Mouse (Mus musculus) midbrain, embryonic 16.5 days (tissue): ENCODE measurements around the gene Artn. TPM values are rescaled to one million over a fixed set of nuclear protein-coding genes. Genes with fewer than 3 reads are reported as not detected.

Experiments
- ATAC-seq: fragments of 200-750 bp; cut with Nextera tagmentation; 2 replicates; pipeline ENCODE4 v1.8.0; 2017; ENCODE audit warnings: moderate TSS enrichment
- H3K27ac ChIP-seq: fragments of 300-500 bp; sonication (generic); 2 replicates; pipeline ENCODE4 v1.5.1; 2014; ENCODE audit warnings: mild to moderate bottlenecking, low read length, mixed read lengths
- H3K27me3 ChIP-seq: fragments of 300-500 bp; sonication (generic); 2 replicates; pipeline ENCODE4 v1.6.1; 2014; ENCODE audit warnings: low read depth, low read length, mixed read lengths; ENCODE audit not compliant: control insufficient read depth, insufficient read depth
- H3K36me3 ChIP-seq: fragments of 300-500 bp; sonication (generic); 2 replicates; pipeline ENCODE4 v1.6.1; 2014; ENCODE audit warnings: mild to moderate bottlenecking, low read length, moderate library complexity, mixed read lengths; ENCODE audit not compliant: control insufficient read depth, insufficient read depth
- H3K4me1 ChIP-seq: fragments of 300-500 bp; sonication (generic); 2 replicates; pipeline ENCODE4 v1.6.1; 2014; ENCODE audit warnings: mild to moderate bottlenecking, low read length, mixed read lengths; ENCODE audit not compliant: control insufficient read depth, insufficient read depth
- H3K4me2 ChIP-seq: fragments of 300-500 bp; sonication (generic); 2 replicates; pipeline ENCODE4 v1.6.1; 2014; ENCODE audit warnings: mild to moderate bottlenecking, low read length, mixed read lengths
- H3K4me3 ChIP-seq: fragments of 300-500 bp; sonication (generic); 2 replicates; pipeline ENCODE4 v1.5.1; 2014; ENCODE audit warnings: low read depth, mild to moderate bottlenecking, low read length, moderate library complexity, mixed read lengths
- H3K9ac ChIP-seq: fragments of 300-500 bp; sonication (generic); 2 replicates; pipeline ENCODE4 v1.6.1; 2014; ENCODE audit warnings: low read depth, low read length, mixed read lengths
- H3K9me3 ChIP-seq: fragments of 300-500 bp; sonication (generic); replicated peaks from 2 replicates; pipeline ENCODE4 v1.6.1; 2014; ENCODE audit warnings: mild to moderate bottlenecking, low read length, mixed read lengths; ENCODE audit not compliant: control insufficient read depth, poor library complexity, severe bottlenecking
- WGBS: fragments of 180-500 bp; shearing (Covaris S2); extraction: QIAGEN DNeasy Blood & Tissue Kit; methylation state at CpG from one replicate; pipeline ENCODE4 v1.1.7; 2014; 5-methylcytosine and 5-hydroxymethylcytosine counted together
- polyA plus RNA-seq: library from polyadenylated mRNA; unstranded; fragments of >200 nt; fragmentation: Nextera tagmentation; extraction: Ambion mirVana; gene quantifications from 2 replicates; pipeline ENCODE4 v1.2.1, GENCODE M21; 2015

Artn gene
- 0.75 and 0.92 TPM in 2 replicates for polyA plus RNA-seq

- H3K4me2 ChIP-seq: peak within 1 kb of the TSS; percentile 50
- H3K4me1 ChIP-seq: peaks cover 9% of the 10 kb centered on the region
- H3K36me3 ChIP-seq: peaks cover 2% of the 10 kb centered on the region; the same call in 1 of the 2 replicates
- peak within 1 kb of the TSS; percentile 23 for H3K4me3 ChIP-seq
- no peak within 1 kb of the TSS for H3K27ac ChIP-seq
- no peak for ATAC-seq
- H3K9me3 ChIP-seq: no peaks in the 10 kb centered on the region
- H3K27me3 ChIP-seq: peaks cover 31% of the 10 kb centered on the region
- H3K9ac ChIP-seq: peak within 1 kb of the TSS; percentile 38; the same call in 1 of the 2 replicates
- WGBS: under 1% methylated on average over 32 of the region's 33 CpGs
Measured at GRCm38 (mm10) chr4:117929391-117929881, at the start of gene Artn. Gene Artn, minus strand, starts transcription at chr4:117929763.

GRCm38 (mm10) chr4:117979181-117979580 lies 49.6 kb upstream of the Artn start:
- Histone ChIP-seq H3K9me3 (no peaks in the 10 kb centered on the region), H3K4me3 (no peak overlapping the region), H3K4me2 (no peak overlapping the region), H3K27me3 (no peaks in the 10 kb centered on the region), H3K36me3 (no peaks in the 10 kb centered on the region), H3K27ac (no peak overlapping the region), H3K4me1 (no peaks in the 10 kb centered on the region), H3K9ac (no peak overlapping the region)
- no peak for ATAC-seq
- 96% methylated on average over 4 of the region's 4 CpGs for WGBS

- Histone ChIP-seq H3K4me2 (no peak overlapping the region), H3K4me1 (no peaks in the 10 kb centered on the region), H3K27ac (no peak overlapping the region), H3K9ac (no peak overlapping the region), H3K4me3 (no peak overlapping the region), H3K36me3 (no peaks in the 10 kb centered on the region), H3K27me3 (no peaks in the 10 kb centered on the region), H3K9me3 (no peaks in the 10 kb centered on the region)
- 94% methylated on average over 9 of the region's 9 CpGs for WGBS
- no peak for ATAC-seq
Measured at GRCm38 (mm10) chr4:117978282-117978681, 48.7 kb upstream of the Artn start.

GRCm38 (mm10) chr4:117977841-117978240 lies 48.3 kb upstream of the Artn start:
- Histone ChIP-seq H3K27me3 (no peaks in the 10 kb centered on the region), H3K9me3 (no peaks in the 10 kb centered on the region)
- no peak for ATAC-seq

GRCm38 (mm10) chr4:117977371-117977770 lies 47.8 kb upstream of the Artn start:
- Histone ChIP-seq H3K4me3 (no peak overlapping the region), H3K4me1 (no peaks in the 10 kb centered on the region), H3K27ac (no peak overlapping the region), H3K9me3 (no peaks in the 10 kb centered on the region), H3K4me2 (no peak overlapping the region), H3K36me3 (no peaks in the 10 kb centered on the region), H3K27me3 (no peaks in the 10 kb centered on the region), H3K9ac (no peak overlapping the region)
- 82% methylated on average over 9 of the region's 9 CpGs for WGBS
- ATAC-seq: no peak

More at GRCm38 (mm10) chr4:117977841-117978240, 48.3 kb upstream of the Artn start:
- 89% methylated on average over 11 of the region's 11 CpGs for WGBS
- H3K4me2 ChIP-seq: no peak overlapping the region
- H3K4me1 ChIP-seq: no peaks in the 10 kb centered on the region
- H3K9ac ChIP-seq: no peak overlapping the region
- H3K4me3 ChIP-seq: no peak overlapping the region
- no peaks in the 10 kb centered on the region for H3K36me3 ChIP-seq
- H3K27ac ChIP-seq: no peak overlapping the region

GRCm38 (mm10) chr4:117975820-117976219 lies 46.3 kb upstream of the Artn start:
- WGBS: 89% methylated on average over 1 of the region's 1 CpGs
- Histone ChIP-seq H3K27me3 (no peaks in the 10 kb centered on the region), H3K9ac (no peak overlapping the region), H3K4me2 (no peak overlapping the region), H3K27ac (no peak overlapping the region), H3K9me3 (no peaks in the 10 kb centered on the region), H3K4me1 (no peaks in the 10 kb centered on the region), H3K4me3 (no peak overlapping the region), H3K36me3 (no peaks in the 10 kb centered on the region)
- ATAC-seq: no peak

- ATAC-seq: no peak
- Histone ChIP-seq H3K27ac (no peak overlapping the region), H3K27me3 (no peaks in the 10 kb centered on the region), H3K4me2 (no peak overlapping the region), H3K4me3 (no peak overlapping the region), H3K9me3 (no peaks in the 10 kb centered on the region), H3K36me3 (no peaks in the 10 kb centered on the region), H3K4me1 (no peaks in the 10 kb centered on the region), H3K9ac (no peak overlapping the region)
- WGBS: 78% methylated on average over 5 of the region's 5 CpGs
Measured at GRCm38 (mm10) chr4:117974719-117975118, 45.2 kb upstream of the Artn start.

GRCm38 (mm10) chr4:117972999-117973398 lies 43.4 kb upstream of the Artn start:
- Histone ChIP-seq H3K4me1 (no peaks in the 10 kb centered on the region), H3K4me2 (no peak overlapping the region), H3K27ac (no peak overlapping the region), H3K27me3 (no peaks in the 10 kb centered on the region), H3K9me3 (no peaks in the 10 kb centered on the region), H3K4me3 (no peak overlapping the region), H3K36me3 (no peaks in the 10 kb centered on the region), H3K9ac (no peak overlapping the region)
- 61% methylated on average over 10 of the region's 10 CpGs for WGBS
- ATAC-seq: no peak

GRCm38 (mm10) chr4:117964346-117965025 lies 34.9 kb upstream of the Artn start:
- H3K4me2 ChIP-seq: no peak overlapping the region
- no peak overlapping the region for H3K4me3 ChIP-seq
- ATAC-seq: no peak
- H3K4me1 ChIP-seq: no peaks in the 10 kb centered on the region
- WGBS: 85% methylated on average over 14 of the region's 14 CpGs
- no peak overlapping the region for H3K27ac ChIP-seq
- no peaks in the 10 kb centered on the region for H3K9me3 ChIP-seq
- H3K27me3 ChIP-seq: no peaks in the 10 kb centered on the region
- H3K9ac ChIP-seq: no peak overlapping the region
- H3K36me3 ChIP-seq: no peaks in the 10 kb centered on the region
